ENCODE assay signal across 8 mouse cellular contexts in the genomic region with DNA sequence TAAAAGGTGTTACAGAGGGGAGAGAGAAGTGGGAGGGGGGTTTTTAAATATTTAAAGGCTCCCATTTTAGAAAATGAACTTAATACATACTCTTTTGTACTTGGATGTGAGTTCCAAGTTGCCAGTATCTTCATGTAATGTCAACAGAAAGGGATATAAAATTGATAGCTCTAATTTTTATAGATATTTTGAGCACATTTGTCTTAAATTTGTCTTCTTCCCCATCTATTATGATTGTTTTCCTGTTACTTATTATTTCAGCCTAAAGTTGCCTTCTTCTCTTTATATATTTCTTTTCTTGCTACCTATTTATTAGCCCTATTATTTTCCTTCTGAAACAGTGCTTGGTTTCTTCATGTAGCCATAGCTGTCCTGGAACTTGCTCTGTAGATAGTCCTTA. TPM values are rescaled to one million over a fixed set of nuclear protein-coding genes. Genes with fewer than 3 reads are reported as not detected.
DNase-seq lines count a peak whose midpoint lies in the region; ATAC-seq lines count a peak whose summit lies in the region.

TSS of gene Hist1h1d (plus strand) at position 301 of the 400 bp plus-strand sequence.

- H3K4me2 ChIP-seq in kidney, embryonic 14.5 days (replicated peaks; ENCODE audit: low read depth, low read length), result peak within 1 kb of the TSS; percentile 55
- H3K4me2 ChIP-seq in embryonic facial prominence, embryonic 12.5 days (replicated peaks), result peak within 1 kb of the TSS; percentile 82
- peak within 1 kb of the TSS; percentile 83 for H3K4me2 ChIP-seq in hindbrain, embryonic 14.5 days (replicated peaks)
- H3K4me2 ChIP-seq in midbrain, embryonic 14.5 days (ENCODE audit: low read length), result peak within 1 kb of the TSS; percentile 91

- H3K27ac ChIP-seq in kidney, embryonic 14.5 days (ENCODE audit: low read depth, low read length), result peak within 1 kb of the TSS; percentile 100
- peak within 1 kb of the TSS; percentile 99 for H3K27ac ChIP-seq in embryonic facial prominence, embryonic 12.5 days
- H3K27ac ChIP-seq in hindbrain, embryonic 14.5 days, result 0 out of 2 replicates have a peak within 1 kb of the TSS, but pooled peaks have one; percentile 88
- H3K27ac ChIP-seq in midbrain, embryonic 14.5 days (replicated peaks; ENCODE audit: low read depth, low read length), result no peak within 1 kb of the TSS

- no peak within 1 kb of the TSS for H3K4me3 ChIP-seq in kidney, embryonic 14.5 days (ENCODE audit: low read length)
- no peak within 1 kb of the TSS for H3K4me3 ChIP-seq in embryonic facial prominence, embryonic 12.5 days
- no peak within 1 kb of the TSS for H3K4me3 ChIP-seq in hindbrain, embryonic 14.5 days (replicated peaks; ENCODE audit: low read length)
- no peak within 1 kb of the TSS for H3K4me3 ChIP-seq in midbrain, embryonic 14.5 days (replicated peaks; ENCODE audit: low read depth, low read length)

- H3K4me1 ChIP-seq in kidney, embryonic 14.5 days (ENCODE audit: control insufficient read depth, insufficient read depth, low read length), result peaks cover 13% of the 10 kb centered on the region; the same call in 1 of the 2 replicates
- H3K4me1 ChIP-seq in embryonic facial prominence, embryonic 12.5 days, result 0 out of 2 replicates have a peak, but pooled peaks cover 10% of the 10 kb centered on the region
- H3K4me1 ChIP-seq in hindbrain, embryonic 14.5 days (replicated peaks; ENCODE audit: control insufficient read depth, insufficient read depth, low read length), result peaks cover 25% of the 10 kb centered on the region
- peaks cover 21% of the 10 kb centered on the region for H3K4me1 ChIP-seq in midbrain, embryonic 14.5 days (ENCODE audit: control insufficient read depth, insufficient read depth, low read length)

- H3K9ac ChIP-seq in kidney, embryonic 14.5 days (ENCODE audit: low read depth, low read length), result peak within 1 kb of the TSS; percentile 55; the same call in 1 of the 2 replicates
- no peak within 1 kb of the TSS for H3K9ac ChIP-seq in embryonic facial prominence, embryonic 12.5 days
- H3K9ac ChIP-seq in hindbrain, embryonic 14.5 days, result 0 out of 2 replicates have a peak within 1 kb of the TSS, but pooled peaks have one; percentile 68
- H3K9ac ChIP-seq in midbrain, embryonic 14.5 days (replicated peaks; ENCODE audit: low read length), result no peak within 1 kb of the TSS

- no peak for ATAC-seq in kidney, embryonic 14.5 days (ENCODE audit: low FRiP score, low TSS enrichment)
- no peak for ATAC-seq in embryonic facial prominence, embryonic 12.5 days (ENCODE audit: insufficient number of reproducible peaks, insufficient read depth, low FRiP score, low TSS enrichment)
- no peak for ATAC-seq in hindbrain, embryonic 14.5 days (ENCODE audit: low FRiP score)
- ATAC-seq in midbrain, embryonic 14.5 days (ENCODE audit: low FRiP score, low TSS enrichment), result no peak

- intact Hi-C loops in left cerebral cortex, postnatal 10 days (cut with DNase I), result loop anchor here (10.0 kb wide), 1 partner anchor 202 kb away; the partner anchor contains the start of genes Hist1h2ab, Hist1h3b and Hist1h4b

- H3K27me3 ChIP-seq in kidney, embryonic 14.5 days (ENCODE audit: control insufficient read depth, insufficient read depth, low read length), result no peaks in the 10 kb centered on the region
- no peaks in the 10 kb centered on the region for H3K27me3 ChIP-seq in embryonic facial prominence, embryonic 12.5 days
- no peaks in the 10 kb centered on the region for H3K27me3 ChIP-seq in hindbrain, embryonic 14.5 days (ENCODE audit: control insufficient read depth, insufficient read depth, low read length)
- H3K27me3 ChIP-seq in midbrain, embryonic 14.5 days (ENCODE audit: control insufficient read depth, insufficient read depth, low read length), result no peaks in the 10 kb centered on the region

- no peak for DNase-seq in kidney, postnatal 25 days
- no peak for DNase-seq in hindbrain, embryonic 14.5 days (ENCODE audit: low spot score)
- no peak for DNase-seq in midbrain, embryonic 14.5 days
- DNase-seq in left cerebral cortex, postnatal 10 days (ENCODE audit: extremely low spot score in 1 of 2, low spot score in 2 of 2), result no peak
- DNase-seq in cerebellum, adult 8-10 months, result no peak
- DNase-seq in c-Kit-positive CD71-positive TER-119-positive erythroid progenitor cells, embryonic 14.5 days (ENCODE audit: low spot score), result no peak

- H3K36me3 ChIP-seq in kidney, embryonic 14.5 days (ENCODE audit: control insufficient read depth, insufficient read depth, low read length), result no peaks in the 10 kb centered on the region
- H3K36me3 ChIP-seq in embryonic facial prominence, embryonic 12.5 days, result no peaks in the 10 kb centered on the region
- no peaks in the 10 kb centered on the region for H3K36me3 ChIP-seq in hindbrain, embryonic 14.5 days (replicated peaks; ENCODE audit: control insufficient read depth, insufficient read depth)
- H3K36me3 ChIP-seq in midbrain, embryonic 14.5 days (ENCODE audit: control insufficient read depth, insufficient read depth, low read length), result no peaks in the 10 kb centered on the region

- H3K9me3 ChIP-seq in kidney, embryonic 14.5 days (ENCODE audit: control insufficient read depth, low read length), result no peaks in the 10 kb centered on the region
- H3K9me3 ChIP-seq in embryonic facial prominence, embryonic 12.5 days, result no peaks in the 10 kb centered on the region
- no peaks in the 10 kb centered on the region for H3K9me3 ChIP-seq in hindbrain, embryonic 14.5 days (ENCODE audit: control insufficient read depth, low read length)
- H3K9me3 ChIP-seq in midbrain, embryonic 14.5 days (ENCODE audit: control insufficient read depth, low read length), result no peaks in the 10 kb centered on the region

RNA-seq across cellular contexts. Expression of gene Hist1h1d, which starts in this region (rescaled TPM):
- polyA plus RNA-seq in kidney, embryonic 14.5 days (2014; fragmentation: Nextera tagmentation; extraction: Ambion mirVana), result 0.70 and 1.2 TPM in 2 replicates
- polyA plus RNA-seq in embryonic facial prominence, embryonic 12.5 days (2016; fragmentation: Nextera tagmentation; extraction: Ambion mirVana), result 0.64 and 0.75 TPM in 2 replicates
- polyA plus RNA-seq in hindbrain, embryonic 14.5 days (2014; fragmentation: Nextera tagmentation; extraction: Ambion mirVana), result 0.12 and 0.17 TPM in 2 replicates
- 0.11 and 0.18 TPM in 2 replicates for polyA plus RNA-seq in midbrain, embryonic 14.5 days (2014; fragmentation: Nextera tagmentation; extraction: Ambion mirVana)
- 1 to 10 TPM; 4.5 to 5.3 TPM for total RNA-seq in left cerebral cortex, postnatal 10 days (2021)

Comparison
In these comparisons a context has a peak if more than half of its experiments do, and no peak if none do; other contexts are left out.
1. H3K9ac ChIP-seq: peak in kidney, embryonic 14.5 days (single experiment) and hindbrain, embryonic 14.5 days (single experiment); none in embryonic facial prominence, embryonic 12.5 days (single experiment) and midbrain, embryonic 14.5 days (single experiment).
2. Peak in every context shown above with its lines, with median percentiles within 50 percentile points of each other: H3K4me2 ChIP-seq.